Mouse (Mus musculus): ENCODE measurements around the gene Slc6a15.

Gene Slc6a15

DNA sequence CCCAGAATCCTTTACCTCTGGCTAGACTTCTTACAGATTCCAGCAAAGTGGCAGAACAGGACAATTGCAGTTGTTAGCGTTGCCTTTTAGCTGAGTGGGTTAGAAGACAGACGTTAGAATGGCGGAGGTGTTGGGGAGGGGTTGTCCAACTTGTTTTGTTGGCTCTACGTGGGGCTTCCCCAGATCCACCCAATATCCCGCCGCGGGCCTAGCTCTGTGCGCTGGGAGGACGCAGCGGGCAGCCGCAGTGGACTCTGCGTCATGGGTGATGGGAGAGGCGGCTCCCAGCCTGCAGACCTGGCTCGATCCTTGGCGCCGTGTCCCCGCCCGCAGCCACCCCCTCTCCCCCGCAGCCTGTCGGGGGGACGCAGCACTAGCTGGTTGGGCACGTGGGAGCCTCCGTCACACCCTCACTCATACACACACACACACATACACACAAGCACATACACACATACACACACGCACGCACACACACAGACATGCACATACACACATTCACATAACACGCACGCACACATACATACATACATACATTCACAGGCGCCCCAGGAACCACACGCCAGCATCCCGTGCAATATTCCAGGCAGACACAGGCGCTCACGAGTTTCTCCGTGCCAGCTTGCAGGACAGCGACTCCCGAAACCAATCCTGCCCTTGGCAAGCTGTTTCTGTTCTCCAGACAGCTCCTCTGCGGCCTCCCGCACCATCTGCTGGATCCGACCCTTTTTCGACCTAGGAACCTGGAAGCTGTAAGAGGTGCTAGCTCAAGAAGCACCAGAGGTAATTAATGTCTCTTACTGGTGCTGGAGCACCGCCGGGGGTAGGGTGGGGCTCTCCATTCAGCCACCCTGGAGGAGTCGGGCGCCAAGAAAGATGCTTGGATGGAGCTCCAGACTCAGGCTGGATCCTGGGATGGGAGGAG, at the start of gene Slc6a15:
Slc6a15 (plus strand) TSS at position 413 of the 925 bp plus-strand sequence.
- peak; percentile 36 for DNase-seq

DNA sequence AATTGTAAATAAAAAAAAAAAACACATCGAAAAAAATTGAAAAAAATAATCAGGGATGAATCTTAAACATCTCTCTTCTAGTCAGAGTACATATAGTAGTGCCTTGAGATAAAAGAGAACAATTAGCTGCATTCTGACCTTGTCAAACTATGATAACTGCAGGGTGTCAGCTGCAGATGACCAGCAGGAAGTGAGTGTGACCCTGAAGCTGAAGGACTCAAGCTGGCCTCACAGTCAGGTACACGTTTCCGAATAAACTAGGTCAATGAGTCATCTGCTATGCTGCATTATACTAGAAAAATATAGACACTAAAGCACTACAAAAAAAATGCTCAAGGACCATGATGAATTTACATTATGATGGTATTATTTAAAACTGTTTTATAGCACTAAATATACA, 45.6 kb upstream of the Slc6a15 start:
- no peak for DNase-seq

DNA sequence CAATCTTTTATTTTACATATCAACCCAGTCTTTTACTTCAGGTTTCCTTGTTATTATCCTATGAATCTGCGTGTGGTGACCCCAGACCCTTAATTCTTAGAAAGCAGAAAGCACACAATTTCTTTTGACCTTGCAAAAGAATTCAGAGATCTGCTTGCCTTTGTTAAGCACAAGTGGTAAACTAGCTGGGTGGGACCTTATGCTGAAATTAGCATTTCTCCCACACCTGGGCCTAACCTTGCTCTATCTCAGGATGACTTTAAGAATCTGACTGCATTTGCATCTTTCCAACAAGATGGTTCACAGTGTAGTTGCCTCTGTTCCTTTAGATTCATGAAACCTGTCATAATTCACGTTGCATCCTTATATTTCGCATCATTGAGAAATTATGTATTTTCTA, 44.2 kb upstream of the Slc6a15 start:
- no peak for DNase-seq

DNA sequence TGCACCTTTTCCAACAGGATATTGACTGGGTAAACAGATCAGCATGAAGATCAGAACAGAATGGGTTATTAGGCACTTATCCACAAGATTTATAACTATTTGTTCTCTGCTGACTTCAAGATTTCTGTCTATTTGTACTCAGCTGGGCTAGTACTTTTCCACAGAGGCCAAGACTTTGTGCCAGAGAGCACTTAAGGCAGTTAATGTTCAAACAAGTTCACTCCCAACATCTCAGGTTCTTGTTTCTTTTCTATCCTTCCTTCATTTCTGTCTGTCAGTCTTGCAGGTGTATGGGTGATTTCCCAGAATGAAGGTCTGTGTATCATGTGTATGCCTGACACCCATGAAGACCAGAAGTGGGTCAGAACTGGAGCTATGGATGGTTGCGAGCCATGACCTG, 33.3 kb upstream of the Slc6a15 start:
- peak; percentile 60 for DNase-seq

DNA sequence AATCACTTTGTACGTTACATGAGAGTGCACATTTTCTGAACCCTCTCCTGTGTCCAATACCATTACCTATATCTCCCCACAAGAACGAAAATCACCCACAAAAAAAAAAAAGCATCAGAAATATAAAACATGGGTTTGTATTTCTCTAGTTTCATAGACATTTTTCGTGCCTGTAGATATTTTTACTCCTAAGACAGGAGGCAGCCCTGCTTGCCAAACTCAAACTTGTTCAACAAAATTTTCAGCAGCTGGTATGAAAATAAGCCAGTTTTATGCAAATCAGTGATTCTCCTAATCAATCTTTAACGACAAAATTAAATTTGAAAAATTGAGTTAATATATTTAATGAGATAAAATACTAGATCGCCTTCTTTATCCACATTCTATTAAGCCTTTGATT, 27.7 kb upstream of the Slc6a15 start:
- DNase-seq: no peak

DNA sequence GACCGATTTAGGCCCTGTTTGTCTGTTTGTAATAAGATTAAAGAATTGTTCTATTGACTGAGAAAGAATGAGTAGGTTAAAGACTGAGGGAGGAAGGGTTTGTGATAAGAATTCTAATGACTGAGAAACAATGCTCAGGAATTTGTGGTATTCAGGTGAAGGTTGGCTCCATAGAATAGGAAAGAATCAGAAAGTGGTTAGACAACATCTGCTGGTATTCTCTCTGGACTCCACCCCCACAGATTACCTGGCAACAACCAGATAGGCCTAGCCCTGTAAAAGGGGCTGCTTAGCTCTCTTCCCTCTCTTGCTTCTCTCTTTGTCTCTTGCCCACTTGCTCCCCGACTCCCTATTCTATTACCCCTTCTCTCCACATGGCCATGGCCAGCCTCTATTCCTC, 20.8 kb upstream of the Slc6a15 start:
- DNase-seq: no peak

DNA sequence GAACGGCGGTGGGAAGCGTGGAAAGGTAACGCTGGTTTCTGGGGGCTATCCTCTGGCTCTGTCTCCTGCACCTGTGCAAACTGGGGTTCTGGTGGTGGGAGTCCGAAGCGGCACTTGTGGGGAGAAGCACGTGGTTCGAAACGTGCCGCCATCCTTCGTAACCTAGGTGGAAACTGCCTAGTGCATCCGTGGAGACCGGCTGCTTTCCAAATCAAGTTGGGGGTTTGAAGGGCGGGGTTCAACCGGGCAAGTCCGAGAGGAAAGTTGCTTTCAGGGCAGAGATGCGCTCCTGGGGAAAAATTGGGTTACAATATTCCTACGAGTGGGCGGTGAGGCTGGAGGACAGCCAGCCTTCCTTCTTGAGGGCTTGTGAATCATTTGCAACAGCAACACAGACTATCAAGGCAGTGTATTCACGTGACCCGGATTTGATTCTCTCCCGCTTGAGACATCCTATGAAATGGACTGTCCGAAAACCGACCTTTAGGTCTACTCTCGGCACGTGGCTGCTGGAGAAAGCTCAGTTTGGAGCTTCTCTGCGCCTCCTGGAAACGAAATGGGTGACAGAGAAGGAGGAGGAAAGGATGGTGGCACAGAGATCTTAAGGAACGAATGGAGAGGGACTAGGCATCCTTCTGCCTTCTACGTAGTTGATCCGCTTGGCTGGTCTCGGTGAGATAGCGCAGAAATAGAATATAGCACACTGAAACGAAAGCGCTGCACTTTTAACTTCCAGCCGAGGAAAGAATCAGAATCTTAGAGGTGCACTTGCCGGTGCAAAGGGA, 905 bp downstream of the Slc6a15 start:
- DNase-seq: peak; percentile 64

DNA sequence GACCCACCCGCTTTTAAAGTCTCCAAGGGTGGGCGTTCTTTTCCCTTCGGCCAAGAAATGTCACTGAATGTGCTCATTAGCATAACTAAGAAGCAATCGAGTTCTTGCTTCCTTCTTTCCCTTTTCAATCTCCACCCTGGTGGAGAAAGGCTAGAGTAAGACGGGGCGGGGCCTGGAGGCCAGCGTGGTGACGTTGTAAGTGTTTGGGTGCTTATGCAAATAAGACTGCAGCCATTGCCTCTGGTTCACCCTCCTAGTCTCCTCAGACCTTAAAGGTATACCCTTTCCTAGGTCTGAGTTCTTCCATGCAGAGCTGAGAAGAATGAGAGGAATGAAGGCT, 1.5 kb downstream of the Slc6a15 start:
- DNase-seq: peak; percentile 81

DNA sequence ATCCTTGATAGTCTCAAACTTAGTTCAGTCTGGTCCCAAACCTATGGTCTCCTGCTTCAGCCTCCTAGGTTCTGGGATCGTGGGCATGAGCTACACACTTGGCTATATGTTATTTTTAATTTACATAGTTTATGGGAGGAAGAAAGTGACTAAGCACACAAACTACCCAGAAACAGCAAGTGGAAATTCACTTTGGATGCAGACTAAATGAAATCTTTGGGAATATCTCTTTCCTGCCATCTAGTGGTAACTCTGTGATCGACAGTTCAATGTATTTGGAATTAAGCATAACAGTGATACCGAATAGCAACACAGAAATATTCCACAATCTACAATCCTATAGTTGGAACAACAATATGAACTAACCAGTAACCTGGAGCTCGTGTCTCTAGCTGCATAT, 34.6 kb downstream of the Slc6a15 start:
- no peak for DNase-seq

DNA sequence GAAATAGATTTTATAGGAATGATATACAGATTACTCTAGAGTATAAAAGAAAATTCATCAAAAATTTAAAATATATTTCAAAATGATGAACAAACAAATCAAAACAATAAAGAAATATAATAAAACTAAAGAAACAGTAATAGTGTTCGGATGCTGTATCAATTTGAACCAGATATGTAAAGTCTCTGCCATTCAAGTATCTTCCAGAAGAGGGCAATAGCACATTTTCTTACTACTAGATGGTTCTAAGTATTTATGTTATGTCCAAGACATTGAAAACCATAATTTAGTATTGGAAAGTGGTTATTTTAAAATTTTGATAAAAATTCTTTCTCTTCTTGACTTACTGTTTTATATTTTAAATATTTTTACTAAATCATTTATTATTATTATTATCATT, 60.1 kb downstream of the Slc6a15 start:
- DNase-seq: no peak

DNA sequence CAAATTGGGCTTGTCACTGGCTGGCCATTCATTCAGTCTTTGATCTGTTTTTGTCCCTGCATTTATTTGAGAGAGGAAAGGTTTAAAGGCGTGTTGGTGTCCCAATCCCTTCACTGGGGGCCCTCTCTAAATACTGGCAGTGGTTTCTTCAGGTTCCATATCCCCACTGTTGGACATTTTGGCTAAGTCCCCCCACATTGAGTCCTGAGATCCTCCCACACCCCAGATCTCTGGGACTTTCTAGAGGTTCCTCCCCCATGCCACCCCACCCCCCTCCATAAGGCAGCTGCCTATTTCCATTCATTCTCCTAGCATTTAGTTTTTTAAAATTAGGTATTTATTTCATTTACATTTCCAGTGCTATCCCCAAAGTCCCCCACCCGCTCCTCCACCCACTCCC, 75.0 kb downstream of the Slc6a15 start:
- DNase-seq: no peak

DNA sequence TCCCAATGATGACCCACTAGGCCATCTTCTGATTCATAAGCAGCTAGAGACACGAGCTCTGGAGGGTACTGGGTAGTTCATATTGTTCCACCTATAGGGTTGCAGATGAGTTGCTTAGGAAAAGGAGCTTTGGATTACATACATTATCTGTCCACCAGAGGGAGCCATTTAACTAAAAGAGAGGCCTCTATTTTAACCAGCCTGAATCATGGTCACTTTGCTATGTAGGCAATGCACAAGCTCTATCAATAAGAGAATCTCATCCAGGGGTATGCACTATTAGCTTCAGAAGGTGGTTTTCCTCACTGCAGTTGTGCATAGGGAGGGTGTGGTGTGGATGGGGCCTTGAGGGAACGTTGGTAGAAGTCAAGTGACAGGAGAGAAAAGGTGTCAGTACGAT, 75.5 kb downstream of the Slc6a15 start:
- DNase-seq: no peak

DNA sequence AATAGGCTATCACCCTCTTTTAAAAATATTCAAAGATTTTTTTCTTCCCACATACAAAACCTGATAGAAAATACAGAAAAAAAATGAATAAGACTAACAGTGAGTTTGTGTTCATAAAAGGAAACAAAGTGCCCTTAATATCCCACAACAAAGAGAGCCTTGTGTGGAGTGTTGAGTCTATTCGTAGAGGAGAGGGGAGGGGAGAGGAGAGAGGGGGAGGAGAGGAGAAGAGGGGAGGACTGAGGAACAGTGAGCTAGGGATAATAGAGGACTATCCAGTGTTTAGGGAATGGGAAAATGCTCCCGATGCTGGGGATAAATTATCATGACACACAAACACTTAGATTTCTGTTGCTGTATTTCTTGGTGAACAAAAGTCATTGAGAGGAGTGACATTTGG, 80.8 kb downstream of the Slc6a15 start:
- no peak for DNase-seq

DNA sequence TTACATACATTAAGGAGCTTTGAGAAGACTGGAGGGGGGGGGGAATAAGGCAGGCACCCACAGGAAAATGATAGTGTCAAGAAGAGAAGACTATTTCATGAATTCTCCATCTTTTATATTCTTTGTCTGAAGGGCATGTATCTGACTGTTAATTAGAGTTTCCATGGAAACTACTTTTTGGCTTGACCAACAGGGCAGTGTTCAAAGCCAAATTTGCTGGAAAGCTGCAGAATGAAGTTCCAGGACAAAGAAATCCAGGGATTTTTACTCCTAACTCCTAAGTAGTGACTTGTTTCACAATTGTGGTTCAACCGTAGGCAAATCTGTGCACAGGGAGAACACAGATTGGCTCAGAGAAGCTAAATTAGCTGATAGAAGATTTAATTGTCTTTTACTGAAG, 90.3 kb downstream of the Slc6a15 start:
- DNase-seq: no peak

Measured in kidney, adult 11 months (tissue).